Mouse (Mus musculus) spleen, adult 18-20 months (tissue): ENCODE results near the gene Vmn1r198.
"Not testable (repeated sequence)": the region's sequence is repeated elsewhere in the genome, so short reads cannot be mapped to it uniquely, and the experiment has no call there.

ENCODE experiments used
- DNase-seq, 2 experiments: peaks; one replicate each; pipeline ENCODE4 v3.0.0; 2022; ENCODE audit warnings: mixed read lengths in 2 of 2

The Vmn1r198 gene

DNA sequence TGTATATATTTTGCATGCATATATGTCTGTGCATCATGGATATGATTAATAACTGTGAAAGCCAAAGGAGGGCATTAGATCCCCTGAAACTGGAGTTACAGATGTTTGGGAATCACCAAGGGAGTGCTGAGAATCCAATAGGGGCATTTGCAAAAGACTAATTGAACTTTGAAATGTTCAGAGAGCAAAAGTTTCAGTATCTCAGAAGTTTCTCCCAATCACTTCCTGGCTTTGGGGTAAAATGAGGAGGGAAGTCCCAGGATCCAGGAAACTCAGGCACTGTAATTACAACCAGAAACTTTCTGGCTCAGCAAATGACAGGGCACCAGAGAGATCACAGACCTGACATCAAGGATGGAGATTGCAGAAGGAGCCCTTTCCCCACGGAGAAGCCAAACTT lies at the start of gene Vmn1r198:
Gene Vmn1r198 (plus strand): TSS at position 301 of the 400 bp plus-strand sequence.
- no peak for DNase-seq

DNA sequence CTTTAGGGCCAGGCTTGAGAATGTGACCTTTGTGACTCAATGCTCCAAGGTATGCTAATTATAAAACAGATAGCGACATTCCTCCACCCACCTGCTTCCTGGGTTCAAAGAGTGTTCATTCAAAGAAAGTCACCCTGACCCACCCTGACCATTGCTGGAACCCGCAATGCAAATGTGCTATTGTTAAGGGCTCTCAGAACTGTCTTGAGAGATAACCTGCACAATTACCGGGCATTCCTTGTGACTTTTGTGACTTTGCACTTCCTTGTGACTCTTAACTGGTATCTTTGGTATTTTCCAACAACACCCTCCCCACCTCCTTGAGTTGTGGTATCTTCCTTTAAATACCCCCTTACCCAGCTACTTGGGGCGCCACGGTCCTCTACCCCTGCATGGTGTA lies 42.1 kb upstream of the Vmn1r198 start:
- not testable (repeated sequence) for DNase-seq

DNA sequence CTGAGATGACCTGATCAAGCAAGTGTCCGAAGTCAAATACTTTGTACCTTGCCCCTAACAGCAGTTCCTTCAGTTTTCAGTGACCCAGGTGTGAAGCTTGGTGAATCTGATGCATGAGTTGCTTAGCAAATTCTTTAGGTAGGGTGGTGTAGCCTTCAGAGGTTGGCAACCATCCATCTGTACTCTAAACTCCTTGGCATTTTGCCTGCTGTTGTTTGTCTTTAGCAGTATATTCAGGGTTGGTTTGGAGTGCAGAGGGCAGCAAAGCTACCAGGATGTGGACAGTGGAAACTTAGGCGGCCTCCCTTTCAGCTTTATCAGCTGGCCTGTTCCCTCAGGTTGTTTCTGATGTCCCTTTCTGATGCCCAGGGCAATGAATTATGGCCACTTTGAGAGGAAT lies 34.8 kb upstream of the Vmn1r198 start:
- no peak for DNase-seq

DNA sequence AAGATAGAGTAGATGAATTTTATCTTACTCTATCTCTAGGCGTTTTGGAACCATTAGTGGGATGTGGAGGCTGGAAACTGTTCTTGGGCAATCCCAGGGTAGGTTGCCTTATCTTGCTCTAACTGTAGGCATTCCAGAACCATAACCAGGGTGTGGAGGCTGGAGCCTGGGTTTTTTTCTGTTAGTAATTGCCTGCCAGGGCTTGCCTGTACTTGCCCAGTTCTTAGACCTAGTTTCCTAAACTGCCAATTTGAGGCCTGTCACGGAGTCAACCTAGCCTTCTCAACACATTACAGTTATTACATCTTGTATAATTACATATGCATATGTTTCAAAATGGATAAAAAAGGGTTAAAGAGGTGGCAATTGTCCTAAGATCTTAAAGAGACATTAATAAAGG lies 32.8 kb upstream of the Vmn1r198 start:
- no peak for DNase-seq

GRCm38 (mm10) chr13:22320091-22320490 lies 30.1 kb upstream of the Vmn1r198 start:
- DNase-seq = no peak

GRCm38 (mm10) chr13:22324289-22324688 lies 25.9 kb upstream of the Vmn1r198 start, which contains the start of gene Vmn1r197:
Gene Vmn1r197 (plus strand): TSS chr13:22324589.
- no peak for DNase-seq

GRCm38 (mm10) chr13:22333269-22333668 lies 16.9 kb upstream of the Vmn1r198 start:
- DNase-seq = no peak

- DNase-seq = no peak
Measured at GRCm38 (mm10) chr13:22335565-22335964, 14.6 kb upstream of the Vmn1r198 start.

GRCm38 (mm10) chr13:22350813-22351212 lies 649 bp downstream of the Vmn1r198 start:
- no peak for DNase-seq

GRCm38 (mm10) chr13:22379518-22379917 lies 29.4 kb downstream of the Vmn1r198 start, which contains the start of gene Vmn1r199:
Gene Vmn1r199 (plus strand): TSS chr13:22379818.
- DNase-seq = no peak

- not testable (repeated sequence) for DNase-seq
Measured at GRCm38 (mm10) chr13:22381128-22381527, 31.0 kb downstream of the Vmn1r198 start.

DNA sequence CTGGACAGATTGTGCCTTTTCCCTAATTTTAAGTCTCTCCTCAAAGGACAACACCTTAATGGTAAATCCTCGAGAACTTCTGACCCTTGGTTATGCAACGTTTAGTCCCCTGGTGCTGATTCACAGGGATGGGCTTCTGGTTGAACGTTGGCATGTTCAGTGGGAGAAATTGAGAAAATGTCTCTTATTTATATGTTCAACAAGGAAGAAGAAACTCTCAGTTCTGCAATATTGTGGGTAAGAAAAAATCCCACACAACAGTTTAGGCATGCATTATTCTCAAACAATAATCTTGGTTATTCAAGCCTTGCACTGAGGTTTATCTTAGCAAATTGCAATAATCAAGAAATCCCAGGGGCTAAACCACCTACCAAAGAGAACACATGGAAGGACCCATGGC lies 33.2 kb downstream of the Vmn1r198 start:
- no peak for DNase-seq

GRCm38 (mm10) chr13:22387050-22387449 lies 36.9 kb downstream of the Vmn1r198 start:
- DNase-seq = no peak

DNA sequence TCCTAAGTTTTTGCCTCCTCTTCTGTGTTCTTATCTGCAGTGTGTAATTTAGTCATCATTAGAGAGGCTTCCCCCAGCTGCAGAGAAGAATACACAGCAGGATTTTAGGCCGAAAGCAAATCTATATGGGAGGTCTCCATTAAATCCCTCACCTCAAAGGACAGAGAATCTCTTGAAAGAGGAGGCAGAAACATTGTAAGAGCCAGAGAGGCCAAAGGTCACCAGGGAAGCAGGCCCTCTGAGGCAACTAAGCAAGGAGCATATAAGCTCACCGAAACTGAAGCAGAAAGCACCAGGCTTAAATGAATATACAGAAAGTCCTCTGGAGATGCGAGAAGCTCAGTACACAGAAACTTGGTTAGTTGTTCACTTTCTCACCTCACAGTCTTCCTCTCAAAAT lies 39.9 kb downstream of the Vmn1r198 start, which contains the start of gene Vmn1r200:
Gene Vmn1r200 (plus strand): TSS at position 301 of the 400 bp plus-strand sequence.
- DNase-seq = no peak

DNA sequence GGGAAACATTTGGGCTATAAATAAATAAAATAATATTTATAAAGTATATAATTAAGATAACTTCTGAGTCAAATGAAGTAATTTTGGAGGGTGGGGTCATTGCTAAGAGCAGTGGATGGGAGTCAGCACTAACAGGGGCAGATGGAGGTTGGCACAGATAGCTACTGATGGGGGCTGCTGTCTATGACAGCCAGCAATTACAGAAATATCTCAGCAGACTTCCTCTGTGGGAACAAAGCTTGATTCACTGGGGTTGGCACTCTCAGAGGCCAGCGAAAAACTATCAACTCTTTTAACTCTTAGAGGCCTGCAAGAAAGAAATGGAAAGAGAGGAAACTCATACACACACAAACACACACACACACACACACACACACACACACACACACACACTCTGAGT lies 52.8 kb downstream of the Vmn1r198 start:
- no peak for DNase-seq
